Mouse (Mus musculus) erythroblast, embryonic 14.5 days (primary cell): ENCODE measurements around the gene Irf3.

ENCODE experiments used
- GATA1 ChIP-seq: IDR thresholded peaks from 2 replicates; pipeline ENCODE4 v1.6.1; 2012; ENCODE audit warnings: low read length, inconsistent platforms, mixed read lengths
- TAL1 ChIP-seq: IDR thresholded peaks from 3 replicates; pipeline ENCODE4 v1.6.1; 2012; ENCODE audit warnings: low read length, inconsistent platforms, mixed read lengths

DNA sequence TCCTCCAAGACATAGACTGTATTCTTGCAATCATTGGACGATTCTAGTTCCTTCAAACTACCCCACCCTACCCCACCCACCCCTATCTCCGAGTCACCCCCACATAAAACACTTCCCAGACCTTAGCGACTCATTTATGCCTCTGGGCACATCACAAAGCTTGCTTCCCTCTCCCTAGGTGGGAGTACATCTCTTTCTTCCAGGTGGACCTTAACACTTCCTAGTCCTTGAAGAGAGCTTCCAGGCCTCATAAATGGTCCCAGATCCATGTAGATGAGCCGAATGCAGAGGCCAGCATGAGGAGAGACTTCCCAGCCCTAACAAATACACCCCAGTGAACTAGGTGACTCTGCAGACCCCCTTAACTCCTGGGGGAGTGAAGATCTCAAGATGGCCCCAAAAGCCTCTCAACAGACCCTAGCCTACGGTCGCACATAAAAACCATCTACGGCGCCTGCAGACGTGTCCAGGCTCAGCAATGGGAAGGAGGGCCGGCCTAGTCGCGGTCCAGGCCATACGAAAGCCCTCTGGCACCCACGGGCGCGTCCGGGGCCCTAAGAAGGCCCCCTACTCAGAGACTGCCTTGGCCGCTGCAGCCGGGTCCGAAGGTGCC, 18.0 kb downstream of the Irf3 start:
- TF ChIP-seq GATA1 = no peak
- TF ChIP-seq TAL1 = no peak
